Mouse (Mus musculus) central nervous system, embryonic 11.5 days (tissue): ENCODE data around the gene Ly6g. TPM values are rescaled to one million over a fixed set of nuclear protein-coding genes. Genes with fewer than 3 reads are reported as not detected.

Source experiments
- polyA plus RNA-seq: library from polyadenylated mRNA; depleted of rRNA; stranded (reverse); fragments of >200 nt; gene quantifications from 2 replicates; pipeline ENCODE4 v1.2.3, GENCODE M21; 2012; rRNA removed

Ly6g gene
- not detected in 2 replicates for polyA plus RNA-seq

GRCm38 (mm10) chr15:75154940-75155339 lies at the start of gene Ly6g:
Gene Ly6g, plus strand, starts transcription at chr15:75155240.

GRCm38 (mm10) chr15:75111861-75112630 lies 43.0 kb upstream of the Ly6g start, which contains the start of gene Ly6c2:
Gene Ly6c2, minus strand, starts transcription at chr15:75111970.

Other genes with a start within 250 kb of the Ly6g start
- gene Ly6i, start 171.8 kb upstream of the Ly6g start, polyA plus RNA-seq, result not detected in 2 replicates
- gene Ly6a, start 157.2 kb upstream of the Ly6g start, polyA plus RNA-seq, result 0.06 and 0.53 TPM in 2 replicates
- 0.38 and 1.0 TPM in 2 replicates for gene Ly6c1, start 106.4 kb upstream of the Ly6g start, polyA plus RNA-seq
- 0.06 TPM in 1 of 2 replicates, not detected in the other for gene Ly6c2, start 43.3 kb upstream of the Ly6g start, polyA plus RNA-seq
- gene BC025446, start 61.1 kb downstream of the Ly6g start, polyA plus RNA-seq, result 0.06 and 0.11 TPM in 2 replicates
- not detected in 2 replicates for gene Ly6f, start 113.2 kb downstream of the Ly6g start, polyA plus RNA-seq